Mouse (Mus musculus): ENCODE measurements at regions not wholly inside any gene's neighbourhood (a gene's known extent, or its start where the extent isn't known, plus 50 kb on each side); places are given as distances from the start of the nearest gene placed in this dataset.

GRCm38 (mm10) chr13:52151777-52152176, 305.3 kb downstream of the Gadd45g start:
- TF ChIP-seq CTCF (IDR thresholded peaks at IDR 0.05; ENCODE audit: extremely low read depth, insufficient read depth, insufficient read length, insufficient replicate concordance): no peak
- no peak for TF ChIP-seq POLR2A (IDR thresholded peaks at IDR 0.05; ENCODE audit: low read depth, low read length)

Measured in spleen, adult 2 months (tissue).